Comparison of ENCODE assay signal across 15 mouse cellular contexts in genomic region chr16:96888036-96888435, GRCm38 (mm10).
DNase-seq lines count a peak whose midpoint lies in the region; ATAC-seq and TF ChIP-seq lines count a peak whose summit lies in the region.
"Had no signal": no experiment of that assay in that cellular context is flagged by ENCODE, and none has a peak within 500 bp of the region (broad histone marks: within the 10 kb centered on the region; RNA-seq: fewer than 3 reads in every experiment).

No protein-coding gene starts in this region.

- H3K4me3 ChIP-seq in forebrain, postnatal 0 days (ENCODE audit: low read depth, low read length) = no peak overlapping the region
- no peak overlapping the region for H3K4me3 ChIP-seq in forebrain, embryonic 10.5 days
- no peak overlapping the region for H3K4me3 ChIP-seq in layer of hippocampus, adult 2 months
- H3K4me3 ChIP-seq in limb, embryonic 10.5 days = no peak overlapping the region
- H3K4me3 ChIP-seq: liver, embryonic 15.5 days had no signal

- H3K36me3 ChIP-seq in forebrain, postnatal 0 days (ENCODE audit: insufficient read depth) = no peaks in the 10 kb centered on the region
- H3K36me3 ChIP-seq in forebrain, embryonic 10.5 days (replicated peaks) = no peaks in the 10 kb centered on the region
- H3K36me3 ChIP-seq in limb, embryonic 10.5 days = no peaks in the 10 kb centered on the region
- H3K36me3 ChIP-seq: liver, embryonic 15.5 days had no signal

- WGBS in forebrain, postnatal 0 days = 55% methylated on average over 1 of the region's 1 CpGs
- WGBS in forebrain, embryonic 10.5 days = 85% methylated on average over 1 of the region's 1 CpGs
- 84% methylated on average over 1 of the region's 1 CpGs for WGBS in limb, embryonic 10.5 days

- H3K27me3 ChIP-seq in forebrain, postnatal 0 days (ENCODE audit: insufficient read depth, low read length) = no peaks in the 10 kb centered on the region
- no peaks in the 10 kb centered on the region for H3K27me3 ChIP-seq in forebrain, embryonic 10.5 days (ENCODE audit: poor library complexity, severe bottlenecking)
- H3K27me3 ChIP-seq in limb, embryonic 10.5 days (ENCODE audit: low read depth, poor library complexity, severe bottlenecking) = no peaks in the 10 kb centered on the region
- H3K27me3 ChIP-seq: liver, embryonic 15.5 days had no signal

- no peak for TF ChIP-seq CTCF in forebrain, postnatal 0 days (IDR thresholded peaks at IDR 0.05; ENCODE audit: low read depth)
- no peak; the same call in 1 of the 2 replicates for TF ChIP-seq CTCF in layer of hippocampus, adult 2 months (conservative IDR thresholded peaks at IDR 0.05)

- no peak overlapping the region for H3K9ac ChIP-seq in forebrain, postnatal 0 days
- H3K9ac ChIP-seq: liver, embryonic 15.5 days had no signal

- H3K27ac ChIP-seq in forebrain, postnatal 0 days (ENCODE audit: low read depth, low read length) = no peak overlapping the region
- no peak overlapping the region for H3K27ac ChIP-seq in forebrain, embryonic 10.5 days
- H3K27ac ChIP-seq in layer of hippocampus, adult 2 months = peak overlapping the region; percentile 65; the same call in 1 of the 2 replicates
- no peak overlapping the region for H3K27ac ChIP-seq in limb, embryonic 10.5 days
- H3K27ac ChIP-seq: liver, embryonic 15.5 days had no signal

- peak; percentile 55 for ATAC-seq in forebrain, postnatal 0 days

- H3K4me2 ChIP-seq in forebrain, postnatal 0 days (ENCODE audit: low read depth) = no peak overlapping the region
- H3K4me2 ChIP-seq: liver, embryonic 15.5 days; midbrain, embryonic 11.5 days had no signal

- DNase-seq in forebrain, postnatal 0 days = peak; percentile 43
- DNase-seq in forebrain, embryonic 10.5 days (ENCODE audit: extremely low spot score, low spot score) = no peak
- DNase-seq in layer of hippocampus, adult 2 months (ENCODE audit: low spot score in 2 of 2) = peak in 1 of 2 experiments; percentile 20
- DNase-seq in layer of hippocampus, postnatal 25 days (ENCODE audit: extremely low spot score in 1 of 2, low spot score in 1 of 2) = no peak
- DNase-seq in right cerebral cortex, adult 18-20 months = peak; percentile 18
- no peak for DNase-seq in right cerebral cortex, postnatal 14 days
- no peak for DNase-seq in limb, embryonic 10.5 days (ENCODE audit: low spot score)
- no peak for DNase-seq in retina, postnatal 1 day
- DNase-seq: cerebellum, adult 18-20 months; cerebellum, postnatal 36 days; heart, adult 18-20 months; lung, postnatal 4 days; thymus, postnatal 14 days had no signal

- no peaks in the 10 kb centered on the region for H3K4me1 ChIP-seq in forebrain, postnatal 0 days (ENCODE audit: insufficient read depth)
- H3K4me1 ChIP-seq in forebrain, embryonic 10.5 days = no peaks in the 10 kb centered on the region
- peaks cover 13% of the 10 kb centered on the region; the same call in 1 of the 2 replicates for H3K4me1 ChIP-seq in limb, embryonic 10.5 days
- H3K4me1 ChIP-seq: liver, embryonic 15.5 days had no signal

- H3K9me3 ChIP-seq in forebrain, postnatal 0 days (ENCODE audit: low read length) = no peaks in the 10 kb centered on the region
- no peaks in the 10 kb centered on the region for H3K9me3 ChIP-seq in forebrain, embryonic 10.5 days
- no peaks in the 10 kb centered on the region for H3K9me3 ChIP-seq in limb, embryonic 10.5 days (replicated peaks)
- H3K9me3 ChIP-seq: liver, embryonic 15.5 days had no signal

Comparison
In these comparisons a context has a peak if more than half of its experiments do, and no peak if none do; other contexts are left out.
1. DNase-seq: peak in forebrain, postnatal 0 days (single experiment) and right cerebral cortex, adult 18-20 months (single experiment); none in forebrain, embryonic 10.5 days (single experiment), layer of hippocampus, postnatal 25 days (0 of 2), right cerebral cortex, postnatal 14 days (single experiment), limb, embryonic 10.5 days (single experiment) and retina, postnatal 1 day (single experiment).